23 mouse cellular contexts compared by ENCODE assay signal in genomic region chr13:98005611-98006218, GRCm38 (mm10).
DNase-seq lines count a peak whose midpoint lies in the region; ATAC-seq lines count a peak whose summit lies in the region.
"Had no signal": no experiment of that assay in that cellular context is flagged by ENCODE, and none has a peak within 500 bp of the region (broad histone marks: within the 10 kb centered on the region; RNA-seq: fewer than 3 reads in every experiment).

No protein-coding gene starts in this region.

- H3K9me3 ChIP-seq in forebrain, embryonic 16.5 days (ENCODE audit: control insufficient read depth, low read length), result no peaks in the 10 kb centered on the region
- H3K9me3 ChIP-seq in forebrain, embryonic 12.5 days, result no peaks in the 10 kb centered on the region
- H3K9me3 ChIP-seq: embryonic facial prominence, embryonic 12.5 days; midbrain, embryonic 12.5 days; neural tube, embryonic 12.5 days had no signal

- H3K4me2 ChIP-seq in forebrain, embryonic 16.5 days (ENCODE audit: low read length), result no peak overlapping the region
- H3K4me2 ChIP-seq in forebrain, embryonic 12.5 days, result no peak overlapping the region
- H3K4me2 ChIP-seq: embryonic facial prominence, embryonic 12.5 days; midbrain, embryonic 12.5 days; neural tube, embryonic 12.5 days had no signal

- peak overlapping the region; percentile 71 for H3K27ac ChIP-seq in forebrain, embryonic 16.5 days (ENCODE audit: low read length)
- H3K27ac ChIP-seq in forebrain, embryonic 12.5 days, result no peak overlapping the region
- H3K27ac ChIP-seq: embryonic facial prominence, embryonic 12.5 days; left cerebral cortex, adult 2 months; midbrain, embryonic 12.5 days; neural tube, embryonic 12.5 days had no signal

- no peak overlapping the region for H3K9ac ChIP-seq in forebrain, embryonic 16.5 days (replicated peaks; ENCODE audit: low read depth, low read length)
- H3K9ac ChIP-seq in forebrain, embryonic 12.5 days, result no peak overlapping the region
- H3K9ac ChIP-seq: embryonic facial prominence, embryonic 12.5 days; midbrain, embryonic 12.5 days; neural tube, embryonic 12.5 days had no signal

- 84% methylated on average over 5 of the region's 5 CpGs for WGBS in forebrain, embryonic 16.5 days
- WGBS in forebrain, embryonic 12.5 days, result 82% methylated on average over 5 of the region's 5 CpGs

- no peak for ATAC-seq in forebrain, embryonic 16.5 days
- ATAC-seq in forebrain, embryonic 12.5 days (ENCODE audit: low FRiP score), result no peak
- ATAC-seq: hindbrain, embryonic 16.5 days; intestine, postnatal 0 days had no signal

- no peaks in the 10 kb centered on the region for H3K36me3 ChIP-seq in forebrain, embryonic 16.5 days (ENCODE audit: control insufficient read depth, insufficient read depth)
- H3K36me3 ChIP-seq in forebrain, embryonic 12.5 days (replicated peaks), result no peaks in the 10 kb centered on the region
- H3K36me3 ChIP-seq: embryonic facial prominence, embryonic 12.5 days; midbrain, embryonic 12.5 days; neural tube, embryonic 12.5 days had no signal

- no peak overlapping the region for H3K4me3 ChIP-seq in forebrain, embryonic 16.5 days (replicated peaks; ENCODE audit: low read length)
- H3K4me3 ChIP-seq in forebrain, embryonic 12.5 days (replicated peaks), result no peak overlapping the region
- H3K4me3 ChIP-seq: embryonic facial prominence, embryonic 12.5 days; erythroblast, embryonic 14.5 days; left cerebral cortex, adult 2 months; midbrain, embryonic 12.5 days; neural tube, embryonic 12.5 days had no signal

- peak; percentile 60 for DNase-seq in kidney, adult 18-20 months
- no peak for DNase-seq in kidney, postnatal 4 days
- peak; percentile 66 for DNase-seq in 3134 (ENCODE audit: extremely low read depth, insufficient read length, low spot score)
- peak; percentile 37 for DNase-seq in fibroblast of lung, adult 2 months (ENCODE audit: low read depth)
- DNase-seq in embryo, embryonic 10.5 days (ENCODE audit: low spot score), result no peak
- no peak for DNase-seq in layer of hippocampus, adult 9-10 months (ENCODE audit: low spot score)
- DNase-seq: adrenal gland, adult 8-10 months; cerebellum, adult 8-10 months; gastrocnemius, postnatal 14 days; layer of hippocampus, adult 9-11 months; left cerebral cortex, postnatal 4 days; liver; right cerebral cortex, adult 18-20 months; thymus, postnatal 14 days had no signal

- H3K27me3 ChIP-seq in forebrain, embryonic 16.5 days (replicated peaks; ENCODE audit: control insufficient read depth, insufficient read depth, low read length), result no peaks in the 10 kb centered on the region
- H3K27me3 ChIP-seq in forebrain, embryonic 12.5 days, result no peaks in the 10 kb centered on the region
- H3K27me3 ChIP-seq: embryonic facial prominence, embryonic 12.5 days; midbrain, embryonic 12.5 days; neural tube, embryonic 12.5 days had no signal

- no peaks in the 10 kb centered on the region; the same call in 1 of the 2 replicates for H3K4me1 ChIP-seq in forebrain, embryonic 16.5 days (replicated peaks; ENCODE audit: control insufficient read depth, insufficient read depth, low read length)
- H3K4me1 ChIP-seq in forebrain, embryonic 12.5 days, result peaks cover 6% of the 10 kb centered on the region; the same call in 1 of the 2 replicates
- H3K4me1 ChIP-seq: midbrain, embryonic 12.5 days; neural tube, embryonic 12.5 days had no signal

Comparison
In these comparisons a context has a peak if more than half of its experiments do, and no peak if none do; other contexts are left out.
1. DNase-seq: peak in kidney, adult 18-20 months (single experiment), 3134 (single experiment) and fibroblast of lung, adult 2 months (single experiment); none in kidney, postnatal 4 days (0 of 2), embryo, embryonic 10.5 days (single experiment) and layer of hippocampus, adult 9-10 months (single experiment).